Mouse (Mus musculus): ENCODE measurements around the gene Cfap45. TPM values are rescaled to one million over a fixed set of nuclear protein-coding genes. Genes with fewer than 3 reads are reported as not detected.

Cfap45 gene
- polyA plus RNA-seq, 1 experiment from 2014 or later = 2.4 TPM

DNA sequence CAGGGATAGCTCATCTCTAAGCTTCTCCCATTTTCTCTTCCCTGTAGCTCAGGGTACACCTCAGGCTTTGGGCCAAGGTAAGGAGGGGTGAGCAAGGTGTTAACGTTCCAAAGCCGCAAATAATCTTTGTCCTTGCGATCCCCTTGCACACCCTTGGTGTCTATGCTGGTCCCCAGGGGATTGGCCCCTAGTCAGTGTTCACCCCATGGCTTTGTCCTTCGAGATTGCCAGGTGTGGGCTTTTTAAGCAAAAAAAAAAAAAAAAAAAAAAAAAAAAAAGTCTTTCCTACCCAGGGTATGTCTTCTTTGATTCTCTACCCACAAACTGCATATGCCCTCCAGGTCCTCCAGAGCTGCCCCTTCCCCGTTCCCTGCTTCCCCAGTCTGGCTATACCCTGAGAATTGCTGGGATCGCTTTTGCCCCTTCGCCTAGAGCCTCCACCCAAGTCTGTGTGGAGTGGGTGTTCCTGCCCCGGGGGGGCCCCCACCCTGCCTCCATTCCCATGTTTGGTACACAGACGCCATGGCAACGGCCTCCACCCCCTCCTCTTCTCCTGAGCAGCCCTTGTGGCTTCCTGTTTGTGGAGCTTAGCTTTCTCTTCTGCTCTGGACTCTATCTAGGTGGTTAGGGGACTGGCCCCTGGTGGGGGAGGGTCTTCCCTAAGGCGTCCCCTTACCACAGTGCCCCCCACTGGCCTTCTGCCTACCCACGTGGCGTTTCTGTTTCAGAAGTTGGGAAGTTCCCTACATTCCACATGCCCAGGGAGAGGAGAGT, 19.0 kb upstream of the Cfap45 start:
- H3K4me3 ChIP-seq (ENCODE audit: low read depth, low read length) = peak overlapping the region; percentile 29
- WGBS = 40% methylated on average over 13 of the region's 13 CpGs
- peak overlapping the region; percentile 56 for H3K4me2 ChIP-seq (ENCODE audit: low read length)
- H3K9me3 ChIP-seq (replicated peaks; ENCODE audit: control insufficient read depth, low read length) = no peaks in the 10 kb centered on the region
- H3K36me3 ChIP-seq (ENCODE audit: control insufficient read depth, insufficient read depth, low read length) = peaks cover 27% of the 10 kb centered on the region
- H3K9ac ChIP-seq (ENCODE audit: low read length) = no peak overlapping the region
- no peak overlapping the region for H3K27ac ChIP-seq (ENCODE audit: low read depth, low read length)
- no peak for DNase-seq (ENCODE audit: low spot score)
- 0 out of 2 replicates have a peak, but pooled peaks have one; percentile 1 for ATAC-seq
- H3K27me3 ChIP-seq (replicated peaks; ENCODE audit: control insufficient read depth, insufficient read depth, low read length) = peaks cover 21% of the 10 kb centered on the region; the same call in 1 of the 2 replicates
- peaks cover 27% of the 10 kb centered on the region for H3K4me1 ChIP-seq (ENCODE audit: control insufficient read depth, insufficient read depth, low read length)

DNA sequence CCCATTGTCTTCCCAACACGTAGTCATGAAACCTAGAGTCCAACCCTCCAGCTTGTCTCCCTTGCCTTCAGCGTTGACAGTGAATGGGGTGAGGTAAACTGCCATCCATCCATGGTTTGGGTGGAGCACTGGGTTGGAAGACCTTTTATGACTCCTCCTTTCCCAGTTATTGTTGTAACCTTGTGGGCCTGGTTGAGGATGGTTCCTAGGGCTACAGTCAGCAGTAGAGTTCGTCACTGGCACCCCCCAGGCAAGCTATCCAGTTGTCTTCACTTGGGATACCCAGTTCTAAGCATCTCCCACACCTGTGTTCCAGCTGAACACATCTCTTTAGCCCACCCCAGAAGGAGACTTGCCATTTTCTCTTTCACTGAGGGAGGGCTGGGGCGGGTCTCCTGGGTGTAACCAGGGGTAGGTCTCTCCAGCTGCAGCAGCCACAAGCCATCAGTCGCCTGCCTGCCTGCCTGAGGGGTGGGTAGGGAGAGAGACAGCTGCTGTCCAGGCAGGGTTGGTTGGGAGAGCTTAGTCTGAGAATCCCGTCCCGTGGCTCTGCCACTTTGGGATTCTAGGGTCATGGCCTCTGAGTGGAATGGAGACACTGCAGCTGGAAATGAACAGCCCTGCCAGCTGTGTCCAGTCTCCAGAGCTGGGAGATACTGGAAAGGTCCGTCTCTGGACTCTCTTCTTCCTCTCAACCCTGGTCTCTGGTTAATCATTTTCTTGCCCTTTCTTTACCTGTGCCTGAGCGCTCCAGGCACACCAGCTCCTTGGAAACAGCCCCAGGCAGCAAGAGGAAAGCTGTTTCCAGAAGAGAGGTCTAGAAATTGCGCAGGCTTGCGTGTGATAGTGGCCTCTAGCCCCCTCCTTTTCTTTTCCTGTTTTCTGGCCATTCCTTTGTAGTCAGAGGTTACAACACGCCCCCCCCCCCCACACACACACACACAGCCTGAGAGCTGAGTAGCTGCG, 18.2 kb upstream of the Cfap45 start:
- peaks cover 18% of the 10 kb centered on the region for H3K36me3 ChIP-seq (ENCODE audit: control insufficient read depth, insufficient read depth, low read length)
- H3K9me3 ChIP-seq (replicated peaks; ENCODE audit: control insufficient read depth, low read length) = no peaks in the 10 kb centered on the region
- 44% methylated on average over 12 of the region's 13 CpGs for WGBS
- no peak for ATAC-seq
- no peak for DNase-seq (ENCODE audit: low spot score)
- no peak overlapping the region for H3K9ac ChIP-seq (ENCODE audit: low read length)
- no peak overlapping the region for H3K4me3 ChIP-seq (ENCODE audit: low read depth, low read length)
- H3K4me2 ChIP-seq (ENCODE audit: low read length) = peak overlapping the region; percentile 34; the same call in 1 of the 2 replicates
- peaks cover 21% of the 10 kb centered on the region; the same call in 1 of the 2 replicates for H3K27me3 ChIP-seq (replicated peaks; ENCODE audit: control insufficient read depth, insufficient read depth, low read length)
- H3K4me1 ChIP-seq (ENCODE audit: control insufficient read depth, insufficient read depth, low read length) = peaks cover 27% of the 10 kb centered on the region
- H3K27ac ChIP-seq (ENCODE audit: low read depth, low read length) = no peak overlapping the region

DNA sequence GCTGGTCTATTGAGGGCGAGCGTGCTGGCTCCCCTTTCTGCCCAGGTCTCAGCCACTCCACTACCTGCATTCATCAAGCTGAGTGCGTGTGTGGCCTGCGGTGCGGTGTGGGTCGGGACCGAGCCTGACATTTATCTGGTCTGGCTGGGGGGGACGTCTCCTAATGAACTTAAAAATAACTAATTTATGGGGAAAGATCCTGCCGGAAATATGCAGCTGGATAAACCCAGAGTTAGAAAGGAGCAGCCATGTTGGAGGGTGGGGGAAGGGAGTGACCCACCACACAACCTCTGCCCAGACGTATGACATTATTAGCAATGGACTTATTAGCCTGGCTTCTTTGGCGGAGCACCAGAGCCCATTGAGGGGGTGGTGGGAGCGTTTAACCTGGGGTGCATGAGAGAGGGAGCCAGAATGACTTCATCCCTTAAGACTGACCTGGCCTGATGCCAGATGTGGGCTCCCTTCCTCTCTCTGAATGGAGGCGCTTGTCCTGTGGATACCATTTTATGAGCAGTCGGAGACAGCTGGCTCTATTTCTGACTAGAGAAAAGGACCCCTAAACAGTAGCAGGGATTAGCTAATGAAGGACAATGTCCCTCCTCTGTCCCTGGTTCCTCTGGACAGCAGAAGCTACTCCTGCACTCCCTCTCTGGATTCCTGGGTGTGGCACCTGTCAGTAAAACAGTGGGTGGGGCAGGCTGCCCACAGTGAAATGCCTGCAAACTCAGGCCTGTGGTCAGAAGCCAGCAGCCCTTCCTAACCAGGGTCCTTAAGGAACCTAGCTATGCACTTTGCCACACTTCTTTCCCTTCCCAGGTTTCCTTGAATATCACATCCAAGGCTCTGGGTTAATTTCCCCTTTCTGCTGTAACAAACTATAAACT, 17.2 kb upstream of the Cfap45 start:
- H3K36me3 ChIP-seq (ENCODE audit: control insufficient read depth, insufficient read depth, low read length) = peaks cover 9% of the 10 kb centered on the region
- no peak overlapping the region for H3K9ac ChIP-seq (ENCODE audit: low read length)
- no peak overlapping the region for H3K27ac ChIP-seq (ENCODE audit: low read depth, low read length)
- H3K4me3 ChIP-seq (ENCODE audit: low read depth, low read length) = no peak overlapping the region
- peaks cover 27% of the 10 kb centered on the region for H3K4me1 ChIP-seq (ENCODE audit: control insufficient read depth, insufficient read depth, low read length)
- peak; percentile 26; the same call in 1 of the 2 replicates for ATAC-seq
- H3K9me3 ChIP-seq (replicated peaks; ENCODE audit: control insufficient read depth, low read length) = no peaks in the 10 kb centered on the region
- H3K27me3 ChIP-seq (replicated peaks; ENCODE audit: control insufficient read depth, insufficient read depth, low read length) = peaks cover 21% of the 10 kb centered on the region; the same call in 1 of the 2 replicates
- H3K4me2 ChIP-seq (ENCODE audit: low read length) = peak overlapping the region; percentile 34; the same call in 1 of the 2 replicates
- WGBS = 22% methylated on average over 14 of the region's 14 CpGs
- peak; percentile 67 for DNase-seq (ENCODE audit: low spot score)

DNA sequence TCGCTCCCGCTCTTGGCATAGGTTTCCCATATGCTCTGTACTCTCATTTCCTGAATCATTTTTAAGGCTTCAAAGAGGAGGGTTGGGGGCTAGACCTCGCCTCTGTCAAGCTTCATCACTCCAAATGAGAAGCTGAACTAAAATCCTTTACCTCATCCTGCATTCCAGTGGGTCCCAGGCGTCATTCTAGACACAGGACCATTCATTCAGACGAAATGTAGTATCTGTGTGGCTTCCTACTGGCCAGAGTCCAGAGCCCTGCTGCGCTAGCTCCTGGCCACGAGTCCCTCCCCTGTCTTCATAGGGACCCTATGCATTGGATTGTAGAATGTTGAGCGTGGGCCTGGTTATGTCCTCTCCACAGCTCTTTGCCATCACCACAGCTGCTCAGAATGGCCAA, 15.8 kb upstream of the Cfap45 start:
- no peak for ATAC-seq
- H3K4me1 ChIP-seq (ENCODE audit: control insufficient read depth, insufficient read depth, low read length) = peaks cover 27% of the 10 kb centered on the region
- no peak overlapping the region for H3K9ac ChIP-seq (ENCODE audit: low read length)
- H3K4me2 ChIP-seq (ENCODE audit: low read length) = no peak overlapping the region
- H3K27me3 ChIP-seq (replicated peaks; ENCODE audit: control insufficient read depth, insufficient read depth, low read length) = peaks cover 20% of the 10 kb centered on the region; the same call in 1 of the 2 replicates
- H3K36me3 ChIP-seq (ENCODE audit: control insufficient read depth, insufficient read depth, low read length) = no peaks in the 10 kb centered on the region
- DNase-seq (ENCODE audit: low spot score) = no peak
- no peak overlapping the region for H3K4me3 ChIP-seq (ENCODE audit: low read depth, low read length)
- 68% methylated on average over 8 of the region's 8 CpGs for WGBS
- no peaks in the 10 kb centered on the region for H3K9me3 ChIP-seq (replicated peaks; ENCODE audit: control insufficient read depth, low read length)
- H3K27ac ChIP-seq (ENCODE audit: low read depth, low read length) = no peak overlapping the region

DNA sequence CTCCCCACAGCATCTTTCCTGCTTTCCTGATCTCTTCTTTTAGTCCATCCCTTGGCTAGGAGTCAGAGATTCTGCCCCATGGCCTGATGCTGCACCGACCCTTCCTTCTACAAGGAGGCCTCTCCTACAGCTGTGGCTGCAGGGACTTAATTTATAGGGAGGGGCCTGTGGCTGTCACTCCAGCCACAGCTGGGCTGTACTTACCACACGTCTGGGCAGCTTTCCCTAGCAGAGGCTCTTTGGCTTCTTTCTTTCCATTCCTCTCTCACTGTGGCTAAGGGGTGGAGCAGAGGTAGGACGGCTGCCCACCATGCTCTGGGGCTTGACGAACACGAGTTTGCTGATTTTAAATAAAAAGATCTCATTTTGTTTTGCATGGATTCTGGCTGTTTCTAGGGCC, 13.6 kb upstream of the Cfap45 start:
- H3K4me2 ChIP-seq (ENCODE audit: low read length) = no peak overlapping the region

DNA sequence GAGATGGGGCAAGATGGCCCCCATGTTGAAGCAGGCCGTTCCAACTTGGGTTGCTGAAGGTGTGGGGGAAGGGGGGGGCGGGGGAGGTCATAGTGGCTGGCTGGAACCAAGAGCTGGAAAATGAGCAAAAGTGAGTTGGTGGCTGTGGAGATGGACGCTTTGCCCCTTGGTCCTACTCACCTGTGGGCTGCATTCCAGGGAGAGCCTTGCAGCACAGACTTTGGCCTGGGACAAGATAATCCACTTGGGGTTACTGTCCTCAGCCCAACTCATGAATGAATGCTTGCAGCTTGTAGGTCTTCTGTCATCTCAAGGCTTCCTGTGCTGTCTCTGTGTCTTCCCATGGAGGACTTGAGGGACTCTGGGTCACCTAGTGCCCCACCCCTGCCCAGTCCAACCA, 12.9 kb upstream of the Cfap45 start:
- no peaks in the 10 kb centered on the region for H3K36me3 ChIP-seq (ENCODE audit: control insufficient read depth, insufficient read depth, low read length)
- no peak overlapping the region for H3K4me2 ChIP-seq (ENCODE audit: low read length)
- H3K9ac ChIP-seq (ENCODE audit: low read length) = no peak overlapping the region
- no peak for DNase-seq (ENCODE audit: low spot score)
- H3K9me3 ChIP-seq (replicated peaks; ENCODE audit: control insufficient read depth, low read length) = no peaks in the 10 kb centered on the region
- H3K4me3 ChIP-seq (ENCODE audit: low read depth, low read length) = no peak overlapping the region
- H3K4me1 ChIP-seq (ENCODE audit: control insufficient read depth, insufficient read depth, low read length) = peaks cover 9% of the 10 kb centered on the region
- 86% methylated on average over 3 of the region's 3 CpGs for WGBS
- no peak overlapping the region for H3K27ac ChIP-seq (ENCODE audit: low read depth, low read length)
- no peak for ATAC-seq
- no peaks in the 10 kb centered on the region for H3K27me3 ChIP-seq (replicated peaks; ENCODE audit: control insufficient read depth, insufficient read depth, low read length)

More for the DNA sequence above, 13.6 kb upstream of the Cfap45 start:
- 50% methylated on average over 5 of the region's 5 CpGs for WGBS
- peaks cover 14% of the 10 kb centered on the region for H3K4me1 ChIP-seq (ENCODE audit: control insufficient read depth, insufficient read depth, low read length)
- DNase-seq (ENCODE audit: low spot score) = no peak
- no peak overlapping the region for H3K27ac ChIP-seq (ENCODE audit: low read depth, low read length)
- H3K36me3 ChIP-seq (ENCODE audit: control insufficient read depth, insufficient read depth, low read length) = no peaks in the 10 kb centered on the region
- no peak overlapping the region for H3K4me3 ChIP-seq (ENCODE audit: low read depth, low read length)
- no peak overlapping the region for H3K9ac ChIP-seq (ENCODE audit: low read length)
- H3K9me3 ChIP-seq (replicated peaks; ENCODE audit: control insufficient read depth, low read length) = no peaks in the 10 kb centered on the region
- 0 out of 2 replicates have a peak, but pooled peaks cover 2% of the 10 kb centered on the region for H3K27me3 ChIP-seq (replicated peaks; ENCODE audit: control insufficient read depth, insufficient read depth, low read length)
- no peak for ATAC-seq

DNA sequence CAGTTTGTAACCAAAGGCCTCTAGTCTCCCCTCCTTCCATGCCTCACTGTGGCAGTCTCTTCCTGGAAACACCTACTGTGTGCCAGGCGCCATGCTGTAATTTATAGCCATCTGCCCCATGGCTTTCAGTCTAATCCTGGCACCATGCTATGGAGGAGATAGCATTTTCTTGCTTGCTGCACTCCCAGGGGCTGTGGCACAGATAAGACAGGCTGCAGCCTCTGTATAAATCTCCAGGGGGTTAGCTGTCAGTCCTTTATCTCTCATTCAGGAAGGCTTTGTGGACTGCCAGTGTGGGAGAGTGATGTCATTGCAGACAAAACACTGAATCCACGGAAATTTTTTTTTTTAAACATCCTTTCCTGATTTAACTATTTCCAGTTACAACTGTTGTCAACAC, 12.4 kb upstream of the Cfap45 start:
- no peak overlapping the region for H3K4me2 ChIP-seq (ENCODE audit: low read length)
- no peak for ATAC-seq
- no peak overlapping the region for H3K27ac ChIP-seq (ENCODE audit: low read depth, low read length)
- no peaks in the 10 kb centered on the region for H3K27me3 ChIP-seq (replicated peaks; ENCODE audit: control insufficient read depth, insufficient read depth, low read length)
- no peak overlapping the region for H3K9ac ChIP-seq (ENCODE audit: low read length)
- WGBS = 47% methylated on average over 2 of the region's 2 CpGs
- H3K4me3 ChIP-seq (ENCODE audit: low read depth, low read length) = no peak overlapping the region
- peaks cover 6% of the 10 kb centered on the region for H3K4me1 ChIP-seq (ENCODE audit: control insufficient read depth, insufficient read depth, low read length)
- H3K36me3 ChIP-seq (ENCODE audit: control insufficient read depth, insufficient read depth, low read length) = no peaks in the 10 kb centered on the region
- no peak for DNase-seq (ENCODE audit: low spot score)
- no peaks in the 10 kb centered on the region for H3K9me3 ChIP-seq (replicated peaks; ENCODE audit: control insufficient read depth, low read length)

DNA sequence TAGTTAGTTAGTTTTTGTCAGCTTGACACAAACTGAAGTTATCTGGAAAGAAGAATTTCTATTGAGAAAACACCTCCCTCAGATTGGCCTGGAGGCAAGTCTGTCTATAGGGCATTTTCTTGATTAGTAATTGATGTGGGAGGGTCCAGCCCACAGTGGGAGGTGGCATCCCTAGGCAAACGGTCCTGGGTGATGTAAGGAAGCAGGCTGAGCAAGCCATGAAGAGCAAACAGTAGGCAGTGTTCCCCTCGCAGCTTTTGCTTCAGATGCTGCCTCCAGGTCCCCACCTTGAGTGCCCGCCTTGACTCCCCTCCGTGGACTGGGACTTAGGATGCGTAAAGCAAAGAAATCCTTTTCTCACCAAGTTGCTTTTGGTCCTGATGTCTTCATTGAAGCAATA, 11.4 kb upstream of the Cfap45 start:
- no peaks in the 10 kb centered on the region for H3K4me1 ChIP-seq (ENCODE audit: control insufficient read depth, insufficient read depth, low read length)
- H3K9me3 ChIP-seq (replicated peaks; ENCODE audit: control insufficient read depth, low read length) = no peaks in the 10 kb centered on the region
- DNase-seq (ENCODE audit: low spot score) (no peak), ATAC-seq (no peak)
- no peak overlapping the region for H3K4me3 ChIP-seq (ENCODE audit: low read depth, low read length)
- H3K36me3 ChIP-seq (ENCODE audit: control insufficient read depth, insufficient read depth, low read length) = no peaks in the 10 kb centered on the region
- no peaks in the 10 kb centered on the region for H3K27me3 ChIP-seq (replicated peaks; ENCODE audit: control insufficient read depth, insufficient read depth, low read length)
- H3K4me2 ChIP-seq (ENCODE audit: low read length) = no peak overlapping the region
- H3K9ac ChIP-seq (ENCODE audit: low read length) = no peak overlapping the region
- 68% methylated on average over 5 of the region's 5 CpGs for WGBS
- no peak overlapping the region for H3K27ac ChIP-seq (ENCODE audit: low read depth, low read length)
